Mouse (Mus musculus) embryonic stem cell, embryonic (primary cell): ENCODE measurements around the gene Gm35549.
"Not testable (repeated sequence)": the region's sequence is repeated elsewhere in the genome, so short reads cannot be mapped to it uniquely, and the experiment has no call there.

Source experiments
- CTCF ChIA-PET, 4 experiments: fragments of 300-600 bp in 2 of 4; fragments of 350-600 bp in 2 of 4; sonication (Branson Sonifier 250); formaldehyde crosslinking; loops; one replicate each; lab custom pipeline; 2022; ENCODE audit warnings: inconsistent platforms in 2 of 4; lab: Charles Lee
- POLR2A ChIA-PET, 4 experiments: fragments of 300-600 bp in 2 of 4; fragments of 350-600 bp in 2 of 4; sonication (Branson Sonifier 250); formaldehyde crosslinking; loops; one replicate each; lab custom pipeline; 2022; ENCODE audit warnings: antibody characterized with exemption in 4 of 4, inconsistent platforms in 1 of 4; lab: Charles Lee

Gene Gm35549

DNA sequence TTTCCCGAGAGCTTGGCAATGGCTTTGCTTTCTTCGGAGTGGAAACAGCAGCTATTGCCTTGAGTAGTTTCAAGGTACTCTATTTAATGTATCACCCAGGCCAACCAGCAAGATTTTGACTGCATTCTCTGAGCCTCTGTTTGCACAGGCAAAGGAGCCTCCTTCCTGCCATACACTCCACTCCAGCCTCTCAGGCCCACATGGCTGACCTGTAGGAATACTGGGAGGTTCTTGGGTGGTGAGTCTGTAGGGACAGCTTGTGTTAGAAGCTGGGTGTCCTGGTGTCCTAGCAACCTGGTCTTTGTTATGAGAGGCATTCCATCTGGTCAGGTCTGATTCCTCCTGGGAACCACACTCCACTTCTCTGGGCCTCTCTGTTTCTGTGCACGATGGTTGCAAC lies at the start of gene Gm35549:
TSS of gene Gm35549 (minus strand) at position 276 of the 400 bp plus-strand sequence.
- CTCF ChIA-PET = no interaction called here
- POLR2A ChIA-PET = interaction anchor here in 1 of 4 experiments (1.2 kb wide), 1 partner anchor 13 kb away, joined by 4 read pairs; no protein-coding TSS in a partner anchor

- CTCF ChIA-PET = no interaction called here
These were observed 42.7 kb upstream of the Gm35549 start for GRCm38 (mm10) chr9:122886372-122887179.

GRCm38 (mm10) chr9:122885385-122885784 lies 41.5 kb upstream of the Gm35549 start, which contains the start of gene Zkscan7:
Gene Zkscan7, plus strand, starts transcription at chr9:122885685.
- ChIA-PET CTCF (interaction anchor here in 2 of 4 experiments (0.6 to 0.8 kb wide), 2 partner anchors 48 to 131 kb away, joined by 3 to 5 read pairs; no protein-coding TSS in a partner anchor), POLR2A (no interaction called here)

More at GRCm38 (mm10) chr9:122886372-122887179, 42.7 kb upstream of the Gm35549 start:
- POLR2A ChIA-PET = interaction anchor here in 2 of 4 experiments (0.6 to 1.5 kb wide), 3 partner anchors 14 to 49 kb away, joined by 3 to 4 read pairs (median 4); no protein-coding TSS in a partner anchor

DNA sequence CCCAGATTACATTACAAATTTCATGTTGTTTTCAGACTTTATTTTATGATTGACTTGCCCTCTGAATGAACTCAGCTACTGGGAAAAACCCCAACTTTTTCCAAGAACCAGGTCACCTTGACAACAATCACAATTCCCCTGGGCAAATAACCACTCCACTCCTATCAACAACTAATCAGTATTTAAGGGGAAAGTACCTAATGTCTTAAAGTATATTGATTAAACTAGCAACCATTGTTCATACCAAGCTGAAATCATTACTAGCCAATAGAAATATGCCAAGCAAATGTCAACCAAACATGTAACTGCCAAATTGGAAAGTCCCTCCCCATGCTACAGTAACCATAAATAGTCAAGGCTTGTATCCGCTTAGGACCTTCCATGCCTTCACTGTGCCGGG lies 31.3 kb upstream of the Gm35549 start:
- POLR2A ChIA-PET = interaction anchor here in 1 of 4 experiments (0.8 kb wide), 1 partner anchor 468 kb away, joined by 3 read pairs; no protein-coding TSS in a partner anchor
- CTCF ChIA-PET = no interaction called here

DNA sequence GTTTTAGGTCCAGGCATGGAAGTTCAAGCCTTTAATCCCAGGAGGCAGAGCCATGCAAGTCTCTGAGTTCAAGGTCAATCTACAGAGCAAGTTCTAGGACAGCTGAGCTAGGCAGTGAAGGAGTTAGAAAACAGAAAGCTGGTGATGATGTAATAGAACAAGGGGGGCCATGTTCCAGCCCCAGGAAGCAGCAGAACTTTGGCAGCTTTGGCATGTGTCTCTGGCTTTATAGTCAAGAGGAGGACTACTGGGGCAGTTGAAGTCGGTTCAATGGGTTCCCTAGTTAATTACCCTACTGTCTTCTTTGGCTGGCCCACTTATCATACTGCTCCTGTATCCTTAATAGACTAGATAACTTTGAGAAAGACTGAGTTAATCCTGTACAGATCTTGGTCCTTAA lies 30.8 kb upstream of the Gm35549 start:
- POLR2A ChIA-PET = interaction anchor here in 1 of 4 experiments (0.6 kb wide), 1 partner anchor 18 kb away, joined by 3 read pairs; no protein-coding TSS in a partner anchor
- CTCF ChIA-PET = no interaction called here

DNA sequence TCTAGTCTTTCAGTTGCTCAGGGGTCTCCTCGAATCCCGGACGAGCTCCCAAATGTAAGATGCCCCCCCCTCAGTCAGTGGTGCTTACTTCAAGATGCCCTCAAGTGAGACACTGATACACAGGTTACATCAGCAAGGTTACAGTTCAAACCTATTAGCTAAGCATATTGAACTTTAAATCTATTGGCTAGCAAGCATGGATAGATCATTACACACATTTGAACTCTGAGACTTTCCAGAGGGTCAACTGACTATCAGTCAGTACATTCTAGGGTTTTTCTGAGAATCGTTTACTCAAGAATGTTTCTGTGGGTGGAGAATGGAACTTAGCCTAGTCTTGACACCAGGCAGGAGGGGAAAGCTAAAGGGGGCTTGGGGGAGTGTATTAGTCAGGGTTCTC lies 28.8 kb upstream of the Gm35549 start:
- CTCF ChIA-PET = no interaction called here
- POLR2A ChIA-PET = interaction anchor here in 1 of 4 experiments (0.6 kb wide), 1 partner anchor 30 kb away, joined by 3 read pairs; no protein-coding TSS in a partner anchor

- CTCF ChIA-PET = interaction anchor here in 3 of 4 experiments (0.6 to 1.6 kb wide), 3 partner anchors 28 to 556 kb away, joined by 4 to 9 read pairs (median 6); no protein-coding TSS in a partner anchor
These were observed 22.4 kb upstream of the Gm35549 start for GRCm38 (mm10) chr9:122866192-122866591.

GRCm38 (mm10) chr9:122865697-122866166 lies 21.9 kb upstream of the Gm35549 start, which contains the start of gene Zfp445:
Gene Zfp445, minus strand, starts transcription at chr9:122866006.
- ChIA-PET CTCF (interaction anchor here in 3 of 4 experiments (0.6 to 1.6 kb wide), 3 partner anchors 28 to 556 kb away, joined by 4 to 9 read pairs (median 6); no protein-coding TSS in a partner anchor), POLR2A (interaction anchor here (0.6 to 1.8 kb wide), 34 partner anchors 9 to 1044 kb away, joined by 3 to 13 read pairs (median 4); partner anchors contain the start of gene Tcaim (in 3 of the 4))

More at GRCm38 (mm10) chr9:122866192-122866591, 22.4 kb upstream of the Gm35549 start:
- POLR2A ChIA-PET = interaction anchor here (0.6 to 1.8 kb wide), 12 partner anchors 15 to 555 kb away, joined by 3 to 13 read pairs (median 4); partner anchors contain the start of gene Tcaim (in 1 of the 4)

- ChIA-PET POLR2A (interaction anchor here (0.6 to 1.8 kb wide), 29 partner anchors 8 to 1043 kb away, joined by 3 to 13 read pairs (median 4); partner anchors contain the start of gene Tcaim (in 3 of the 4)), CTCF (interaction anchor here in 2 of 4 experiments (1.5 to 1.6 kb wide), 2 partner anchors 27 kb away, joined by 6 to 9 read pairs; no protein-coding TSS in a partner anchor)
These were observed 21.0 kb upstream of the Gm35549 start for GRCm38 (mm10) chr9:122864848-122865247.

DNA sequence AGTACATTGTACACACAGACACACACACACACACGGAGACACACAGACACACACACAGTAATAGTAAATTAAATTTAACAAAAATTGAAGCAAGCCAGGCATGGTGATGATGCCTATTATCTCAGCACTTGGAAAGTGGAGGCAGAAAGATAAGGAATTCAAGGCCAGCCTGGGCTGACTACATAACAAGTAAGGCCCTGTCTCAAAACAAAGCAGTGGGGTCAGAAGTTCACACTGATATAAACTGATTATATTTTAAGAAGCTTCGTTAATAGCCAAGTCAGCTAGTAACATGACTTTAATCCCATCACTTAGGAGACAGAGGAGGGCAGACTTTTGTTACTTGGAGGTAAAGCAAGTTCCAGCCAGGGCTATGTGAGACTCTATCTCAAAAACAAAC lies 19.9 kb upstream of the Gm35549 start:
- POLR2A ChIA-PET = interaction anchor here in 2 of 4 experiments (0.6 to 0.9 kb wide), 2 partner anchors 10 to 98 kb away, joined by 3 to 7 read pairs; no protein-coding TSS in a partner anchor
- CTCF ChIA-PET = no interaction called here

DNA sequence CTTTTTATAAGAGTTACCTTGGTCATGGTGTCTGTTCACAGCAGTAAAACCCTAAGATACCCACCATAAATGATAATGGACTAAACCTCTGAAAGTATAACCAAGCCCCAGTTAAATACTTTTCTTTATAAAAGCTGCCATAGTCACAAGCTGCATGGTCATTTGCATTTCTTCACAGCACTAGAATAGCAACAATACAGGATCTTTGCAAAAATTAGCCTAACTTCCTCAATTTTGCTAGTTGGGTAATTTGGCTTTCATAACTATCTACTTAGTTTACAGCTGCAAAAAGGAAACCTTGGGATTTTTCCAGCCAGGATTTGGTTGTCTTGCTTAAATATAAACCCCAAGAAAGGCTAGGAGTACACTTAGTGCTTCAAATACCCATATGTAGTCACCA lies 16.9 kb upstream of the Gm35549 start:
- CTCF ChIA-PET = interaction anchor here in 1 of 4 experiments (0.6 kb wide), 1 partner anchor 506 kb away, joined by 3 read pairs; the partner anchor contains the start of gene Lars2
- POLR2A ChIA-PET = interaction anchor here in 1 of 4 experiments (0.7 to 1.3 kb wide), 2 partner anchors 11 to 23 kb away, joined by 4 to 5 read pairs; no protein-coding TSS in a partner anchor

DNA sequence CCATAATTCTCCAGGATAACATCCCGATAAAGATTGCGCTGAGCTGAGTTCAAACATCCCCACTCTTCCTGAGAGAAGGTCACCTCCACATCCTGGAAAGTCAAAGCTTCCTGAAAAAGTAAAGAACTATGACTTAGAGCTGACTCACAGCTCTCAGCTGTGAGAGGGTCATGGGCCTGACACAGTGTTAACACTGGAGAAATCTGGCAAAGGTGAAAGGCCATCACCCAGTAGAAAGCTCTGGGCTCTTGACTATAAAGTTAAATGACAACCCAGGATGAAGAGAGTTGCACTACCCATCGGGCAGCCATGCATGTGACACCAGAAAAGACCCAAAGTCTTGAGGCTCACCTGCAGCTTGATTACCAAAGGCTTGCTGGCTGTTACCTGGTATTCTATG lies 12.9 kb upstream of the Gm35549 start:
- ChIA-PET CTCF (interaction anchor here in 1 of 4 experiments (1.6 kb wide), 1 partner anchor 19 kb away, joined by 7 read pairs; no protein-coding TSS in a partner anchor), POLR2A (interaction anchor here in 2 of 4 experiments (0.6 to 1.4 kb wide), 7 partner anchors 9 to 79 kb away, joined by 3 to 5 read pairs (median 3); no protein-coding TSS in a partner anchor)

DNA sequence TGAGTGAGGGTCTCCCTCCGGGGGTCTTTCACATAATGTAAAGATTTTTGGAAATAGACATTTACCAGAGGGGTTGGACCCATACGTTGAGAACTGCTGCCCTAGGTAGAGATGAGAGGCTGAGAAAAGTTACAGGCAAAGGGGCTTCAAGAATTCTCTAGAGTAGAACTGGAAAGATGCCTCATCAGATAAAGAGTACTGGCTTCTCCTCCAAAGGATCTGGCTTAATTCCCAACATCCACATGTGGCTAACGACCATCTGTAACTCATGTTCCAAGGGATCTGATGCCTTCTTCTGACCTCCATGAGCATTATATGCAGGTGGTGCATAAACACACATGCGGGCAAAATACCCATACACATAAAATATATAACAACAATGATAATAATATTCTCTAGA lies 11.8 kb upstream of the Gm35549 start:
- ChIA-PET CTCF (interaction anchor here in 1 of 4 experiments (1.6 kb wide), 1 partner anchor 18 kb away, joined by 7 read pairs; no protein-coding TSS in a partner anchor), POLR2A (interaction anchor here in 1 of 4 experiments (1.1 kb wide), 1 partner anchor 77 kb away, joined by 5 read pairs; no protein-coding TSS in a partner anchor)

DNA sequence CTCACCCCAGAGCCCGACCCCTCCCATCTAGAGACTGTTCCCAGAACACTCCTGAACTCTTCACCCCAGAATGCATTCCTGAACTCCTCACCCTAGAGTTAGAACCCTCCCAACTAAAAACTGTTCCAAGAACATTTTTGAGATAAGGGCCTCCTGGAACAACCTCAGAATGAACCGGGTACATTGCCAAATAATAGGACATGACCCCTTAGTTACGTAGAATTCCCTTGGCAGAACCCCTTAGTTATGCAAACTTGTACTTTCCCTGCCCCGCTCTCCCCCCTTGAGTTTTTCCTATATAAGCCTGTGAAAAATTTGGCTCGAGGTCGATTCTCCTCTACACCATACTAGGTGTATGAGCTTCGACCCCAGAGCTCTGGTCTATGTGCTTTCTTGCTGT lies 11.3 kb upstream of the Gm35549 start:
- CTCF ChIA-PET = not testable (repeated sequence)
- POLR2A ChIA-PET = interaction anchor here in 2 of 4 experiments (0.9 to 1.3 kb wide), 2 partner anchors 7 to 17 kb away, joined by 3 to 6 read pairs; no protein-coding TSS in a partner anchor

GRCm38 (mm10) chr9:122854526-122854925 lies 10.7 kb upstream of the Gm35549 start:
- CTCF ChIA-PET = no interaction called here
- POLR2A ChIA-PET = interaction anchor here in 2 of 4 experiments (0.9 to 1.3 kb wide), 3 partner anchors 8 to 17 kb away, joined by 3 to 6 read pairs (median 4); no protein-coding TSS in a partner anchor

DNA sequence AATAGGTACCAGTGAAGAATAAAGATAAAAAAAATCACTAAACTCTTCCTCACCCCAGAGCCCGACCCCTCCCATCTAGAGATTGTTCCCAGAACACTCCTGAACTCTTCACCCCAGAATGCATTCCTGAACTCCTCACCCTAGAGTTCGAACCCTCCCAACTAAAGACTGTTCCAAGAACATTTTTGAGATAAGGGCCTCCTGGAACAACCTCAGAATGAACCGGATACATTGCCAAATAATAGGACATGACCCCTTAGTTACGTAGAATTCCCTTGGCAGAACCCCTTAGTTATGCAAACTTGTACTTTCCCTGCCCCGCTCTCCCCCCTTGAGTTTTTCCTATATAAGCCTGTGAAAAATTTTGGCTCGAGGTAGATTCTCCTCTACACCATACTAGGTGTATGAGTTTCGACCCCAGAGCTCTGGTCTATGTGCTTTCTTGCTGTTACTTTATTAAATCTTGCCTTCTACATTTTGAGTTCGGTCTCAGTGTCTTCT lies 4.0 kb upstream of the Gm35549 start:
- CTCF ChIA-PET = not testable (repeated sequence)

GRCm38 (mm10) chr9:122846156-122846555 lies 2.3 kb upstream of the Gm35549 start:
- ChIA-PET POLR2A (interaction anchor here in 2 of 4 experiments (0.9 to 1.8 kb wide), 4 partner anchors 8 to 44 kb away, joined by 3 to 8 read pairs (median 4); partner anchors contain the start of gene Zfp445 (in 1 of the 2)), CTCF (interaction anchor here in 3 of 4 experiments (0.7 to 1.7 kb wide), 3 partner anchors 8 to 310 kb away, joined by 6 to 14 read pairs (median 8); partner anchors contain the start of gene Tcaim (in 1 of the 3))

More for the DNA sequence above, 4.0 kb upstream of the Gm35549 start:
- POLR2A ChIA-PET = interaction anchor here in 1 of 4 experiments (1.4 kb wide), 1 partner anchor 9 kb away, joined by 3 read pairs; no protein-coding TSS in a partner anchor
